Mouse (Mus musculus): ENCODE results near the gene Gm10188. TPM values are rescaled to one million over a fixed set of nuclear protein-coding genes. Genes with fewer than 3 reads are reported as not detected.

Gm10188 gene
- polyA plus RNA-seq, 1 experiment from 2014 or later, result not detected

DNA sequence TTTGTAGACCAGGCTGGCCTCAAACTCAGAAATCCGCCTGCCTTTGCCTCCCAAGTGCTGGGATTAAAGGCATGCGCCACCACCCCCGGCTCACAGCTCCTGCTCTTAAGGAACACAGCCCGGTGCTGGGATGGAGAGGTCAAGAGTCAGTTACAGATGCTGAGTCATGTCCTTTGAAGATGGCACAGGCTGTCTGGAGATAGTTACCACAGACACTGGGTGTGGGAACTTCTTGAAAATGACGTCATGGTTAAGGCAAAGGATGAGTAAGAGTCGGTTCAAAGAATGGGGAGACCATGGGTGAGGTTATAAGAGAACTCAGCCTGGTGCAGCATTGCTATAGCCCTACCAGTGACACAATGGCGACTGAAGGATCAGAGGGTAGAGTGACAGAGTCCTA, 35.0 kb upstream of the Gm10188 start:
- H3K4me1 ChIP-seq (ENCODE audit: insufficient read depth, low read length), result peaks cover 23% of the 10 kb centered on the region
- H3K27ac ChIP-seq (ENCODE audit: low read length), result no peak overlapping the region
- ATAC-seq (ENCODE audit: low FRiP score, low TSS enrichment), result no peak
- H3K4me2 ChIP-seq (replicated peaks; ENCODE audit: low read depth, low read length), result no peak overlapping the region
- H3K9me3 ChIP-seq (ENCODE audit: low read length), result no peaks in the 10 kb centered on the region
- H3K9ac ChIP-seq (replicated peaks; ENCODE audit: low read length), result no peak overlapping the region
- no peaks in the 10 kb centered on the region for H3K36me3 ChIP-seq (ENCODE audit: insufficient read depth, low read length)
- no peak overlapping the region for H3K4me3 ChIP-seq (ENCODE audit: low read length)
- H3K27me3 ChIP-seq (ENCODE audit: insufficient read depth, low read length), result no peaks in the 10 kb centered on the region
- 70% methylated on average over 7 of the region's 7 CpGs for WGBS

GRCm38 (mm10) chr1:132263618-132264017, 34.1 kb upstream of the Gm10188 start:
- Histone ChIP-seq H3K9me3 (ENCODE audit: low read length) (no peaks in the 10 kb centered on the region), H3K36me3 (ENCODE audit: insufficient read depth, low read length) (no peaks in the 10 kb centered on the region), H3K9ac (replicated peaks; ENCODE audit: low read length) (no peak overlapping the region), H3K27ac (ENCODE audit: low read length) (no peak overlapping the region), H3K27me3 (ENCODE audit: insufficient read depth, low read length) (no peaks in the 10 kb centered on the region), H3K4me2 (replicated peaks; ENCODE audit: low read depth, low read length) (no peak overlapping the region), H3K4me3 (ENCODE audit: low read length) (no peak overlapping the region), H3K4me1 (ENCODE audit: insufficient read depth, low read length) (peaks cover 23% of the 10 kb centered on the region)
- ATAC-seq (ENCODE audit: low FRiP score, low TSS enrichment), result no peak
- WGBS, result 91% methylated on average over 4 of the region's 4 CpGs

DNA sequence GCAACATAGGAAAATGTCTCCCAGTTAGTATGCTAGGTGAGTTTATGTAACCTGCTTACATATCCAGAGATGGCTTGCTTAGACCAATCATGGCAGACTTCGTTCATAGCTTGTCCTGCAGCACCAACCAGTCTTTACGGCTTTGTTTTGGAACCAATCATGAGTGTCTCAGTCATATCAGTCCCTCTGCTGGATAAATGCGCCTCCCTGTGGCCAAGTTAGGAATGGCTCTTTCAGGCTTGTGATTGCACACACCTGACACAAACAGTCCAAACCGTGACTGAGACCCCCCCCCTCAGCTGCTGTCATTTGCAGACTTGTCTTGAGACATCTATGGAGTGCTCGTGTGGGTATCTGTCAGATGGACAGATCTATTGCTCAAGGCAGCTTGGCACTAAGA, 31.5 kb upstream of the Gm10188 start:
- Histone ChIP-seq H3K27me3 (ENCODE audit: insufficient read depth, low read length) (no peaks in the 10 kb centered on the region), H3K4me1 (ENCODE audit: insufficient read depth, low read length) (peaks cover 5% of the 10 kb centered on the region; the same call in 1 of the 2 replicates), H3K36me3 (ENCODE audit: insufficient read depth, low read length) (no peaks in the 10 kb centered on the region), H3K4me2 (replicated peaks; ENCODE audit: low read depth, low read length) (no peak overlapping the region), H3K4me3 (ENCODE audit: low read length) (no peak overlapping the region), H3K27ac (ENCODE audit: low read length) (no peak overlapping the region), H3K9me3 (ENCODE audit: low read length) (no peaks in the 10 kb centered on the region), H3K9ac (replicated peaks; ENCODE audit: low read length) (no peak overlapping the region)
- ATAC-seq (ENCODE audit: low FRiP score, low TSS enrichment), result no peak
- WGBS, result 72% methylated on average over 5 of the region's 5 CpGs

DNA sequence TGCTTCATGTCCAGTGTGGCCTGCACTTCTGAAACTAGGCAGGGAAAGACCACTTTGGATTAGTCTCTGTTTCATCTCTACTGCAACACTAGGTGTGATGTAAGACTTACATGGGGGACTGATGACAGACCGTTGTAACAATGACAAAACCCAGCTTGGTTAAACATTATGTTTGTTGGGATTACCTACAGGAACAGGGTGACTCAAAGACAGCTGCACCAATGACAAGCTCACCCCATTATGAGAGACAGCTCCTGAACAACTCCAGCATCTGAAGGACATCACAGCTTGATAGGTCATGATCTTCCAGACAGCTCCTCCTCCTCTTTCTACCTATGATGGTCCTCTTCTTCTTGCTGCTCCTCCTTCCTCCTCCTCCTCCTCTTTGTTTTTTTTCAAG, 30.8 kb upstream of the Gm10188 start:
- Histone ChIP-seq H3K4me1 (ENCODE audit: insufficient read depth, low read length) (peaks cover 4% of the 10 kb centered on the region; the same call in 1 of the 2 replicates), H3K27ac (ENCODE audit: low read length) (no peak overlapping the region), H3K36me3 (ENCODE audit: insufficient read depth, low read length) (no peaks in the 10 kb centered on the region), H3K4me3 (ENCODE audit: low read length) (no peak overlapping the region), H3K9me3 (ENCODE audit: low read length) (no peaks in the 10 kb centered on the region), H3K9ac (replicated peaks; ENCODE audit: low read length) (no peak overlapping the region), H3K27me3 (ENCODE audit: insufficient read depth, low read length) (no peaks in the 10 kb centered on the region), H3K4me2 (replicated peaks; ENCODE audit: low read depth, low read length) (no peak overlapping the region)
- ATAC-seq (ENCODE audit: low FRiP score, low TSS enrichment), result no peak
- WGBS, result 86% methylated on average over 1 of the region's 1 CpGs

GRCm38 (mm10) chr1:132254467-132254866, 24.9 kb upstream of the Gm10188 start:
- Histone ChIP-seq H3K9ac (replicated peaks; ENCODE audit: low read length) (no peak overlapping the region), H3K4me2 (replicated peaks; ENCODE audit: low read depth, low read length) (no peak overlapping the region), H3K27me3 (ENCODE audit: insufficient read depth, low read length) (no peaks in the 10 kb centered on the region), H3K36me3 (ENCODE audit: insufficient read depth, low read length) (no peaks in the 10 kb centered on the region), H3K4me3 (ENCODE audit: low read length) (no peak overlapping the region), H3K4me1 (ENCODE audit: insufficient read depth, low read length) (no peaks in the 10 kb centered on the region), H3K27ac (ENCODE audit: low read length) (no peak overlapping the region), H3K9me3 (ENCODE audit: low read length) (no peaks in the 10 kb centered on the region)
- no peak for ATAC-seq (ENCODE audit: low FRiP score, low TSS enrichment)
- WGBS, result 87% methylated on average over 6 of the region's 6 CpGs

GRCm38 (mm10) chr1:132246641-132247040, 17.1 kb upstream of the Gm10188 start:
- 78% methylated on average over 4 of the region's 4 CpGs for WGBS
- Histone ChIP-seq H3K27me3 (ENCODE audit: insufficient read depth, low read length) (no peaks in the 10 kb centered on the region), H3K4me1 (ENCODE audit: insufficient read depth, low read length) (no peaks in the 10 kb centered on the region), H3K4me2 (replicated peaks; ENCODE audit: low read depth, low read length) (no peak overlapping the region), H3K36me3 (ENCODE audit: insufficient read depth, low read length) (no peaks in the 10 kb centered on the region), H3K9me3 (ENCODE audit: low read length) (no peaks in the 10 kb centered on the region), H3K9ac (replicated peaks; ENCODE audit: low read length) (no peak overlapping the region), H3K27ac (ENCODE audit: low read length) (no peak overlapping the region), H3K4me3 (ENCODE audit: low read length) (no peak overlapping the region)
- no peak for ATAC-seq (ENCODE audit: low FRiP score, low TSS enrichment)

DNA sequence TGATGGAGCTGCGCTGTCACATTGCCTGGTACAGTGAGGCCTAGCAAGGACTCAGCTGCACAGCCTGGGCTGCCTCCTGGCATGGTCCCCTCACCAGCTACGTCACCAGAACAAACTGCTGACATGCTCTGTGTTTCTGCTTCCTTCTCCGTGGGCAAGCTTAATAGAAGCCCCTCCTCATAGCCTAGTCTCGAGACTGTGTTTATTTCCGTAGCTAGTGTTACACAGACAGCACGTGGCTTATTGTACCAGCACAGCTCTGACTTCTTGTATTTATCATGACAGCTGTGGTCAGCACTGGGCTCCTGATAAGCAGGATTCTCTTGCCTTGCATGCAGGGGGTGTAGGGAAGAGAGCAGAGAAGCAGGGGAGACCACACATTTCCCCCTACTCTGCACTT, 16.6 kb upstream of the Gm10188 start:
- no peak overlapping the region for H3K27ac ChIP-seq (ENCODE audit: low read length)
- 56% methylated on average over 6 of the region's 6 CpGs for WGBS
- no peaks in the 10 kb centered on the region for H3K9me3 ChIP-seq (ENCODE audit: low read length)
- H3K4me3 ChIP-seq (ENCODE audit: low read length), result no peak overlapping the region
- no peaks in the 10 kb centered on the region for H3K27me3 ChIP-seq (ENCODE audit: insufficient read depth, low read length)
- no peaks in the 10 kb centered on the region for H3K4me1 ChIP-seq (ENCODE audit: insufficient read depth, low read length)
- no peak overlapping the region for H3K4me2 ChIP-seq (replicated peaks; ENCODE audit: low read depth, low read length)
- no peak for ATAC-seq (ENCODE audit: low FRiP score, low TSS enrichment)
- H3K36me3 ChIP-seq (ENCODE audit: insufficient read depth, low read length), result no peaks in the 10 kb centered on the region
- H3K9ac ChIP-seq (replicated peaks; ENCODE audit: low read length), result no peak overlapping the region

DNA sequence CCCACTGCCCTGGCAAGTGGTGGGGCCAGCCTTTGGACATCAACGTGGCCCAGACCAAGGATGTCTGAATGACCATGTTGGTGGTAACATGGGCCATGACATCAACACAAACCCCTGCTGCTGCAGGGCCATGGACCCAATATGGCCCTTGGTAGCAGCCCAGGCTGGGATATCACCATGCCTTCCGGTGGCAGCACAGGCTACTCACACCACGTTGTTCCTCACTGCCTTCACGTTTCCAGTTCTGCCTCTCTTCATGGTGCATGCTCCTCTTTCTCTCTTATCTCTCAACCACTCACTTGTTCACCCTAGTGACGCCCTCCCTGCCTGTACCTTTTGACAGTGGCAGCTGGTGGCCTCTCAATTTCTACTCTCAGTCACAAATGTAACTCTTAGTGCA, 15.4 kb upstream of the Gm10188 start:
- no peak overlapping the region for H3K9ac ChIP-seq (replicated peaks; ENCODE audit: low read length)
- 76% methylated on average over 5 of the region's 5 CpGs for WGBS
- H3K4me1 ChIP-seq (ENCODE audit: insufficient read depth, low read length), result no peaks in the 10 kb centered on the region
- no peaks in the 10 kb centered on the region for H3K9me3 ChIP-seq (ENCODE audit: low read length)
- H3K27ac ChIP-seq (ENCODE audit: low read length), result no peak overlapping the region
- no peak overlapping the region for H3K4me2 ChIP-seq (replicated peaks; ENCODE audit: low read depth, low read length)
- H3K4me3 ChIP-seq (ENCODE audit: low read length), result no peak overlapping the region
- no peak for ATAC-seq (ENCODE audit: low FRiP score, low TSS enrichment)
- no peaks in the 10 kb centered on the region for H3K36me3 ChIP-seq (ENCODE audit: insufficient read depth, low read length)
- no peaks in the 10 kb centered on the region for H3K27me3 ChIP-seq (ENCODE audit: insufficient read depth, low read length)

GRCm38 (mm10) chr1:132237585-132238159, 8.1 kb upstream of the Gm10188 start:
- no peak for ATAC-seq (ENCODE audit: low FRiP score, low TSS enrichment)
- Histone ChIP-seq H3K4me2 (replicated peaks; ENCODE audit: low read depth, low read length) (no peak overlapping the region), H3K27me3 (ENCODE audit: insufficient read depth, low read length) (no peaks in the 10 kb centered on the region), H3K9me3 (ENCODE audit: low read length) (no peaks in the 10 kb centered on the region), H3K36me3 (ENCODE audit: insufficient read depth, low read length) (no peaks in the 10 kb centered on the region), H3K27ac (ENCODE audit: low read length) (no peak overlapping the region), H3K4me3 (ENCODE audit: low read length) (no peak overlapping the region), H3K4me1 (ENCODE audit: insufficient read depth, low read length) (peaks cover 5% of the 10 kb centered on the region; the same call in 1 of the 2 replicates), H3K9ac (replicated peaks; ENCODE audit: low read length) (no peak overlapping the region)
- WGBS, result 22% methylated on average over 6 of the region's 6 CpGs

- no peaks in the 10 kb centered on the region for H3K36me3 ChIP-seq (ENCODE audit: insufficient read depth, low read length)
- H3K27ac ChIP-seq (ENCODE audit: low read length), result no peak overlapping the region
- no peak overlapping the region for H3K9ac ChIP-seq (replicated peaks; ENCODE audit: low read length)
- peaks cover 5% of the 10 kb centered on the region; the same call in 1 of the 2 replicates for H3K4me1 ChIP-seq (ENCODE audit: insufficient read depth, low read length)
- 24% methylated on average over 9 of the region's 9 CpGs for WGBS
- no peaks in the 10 kb centered on the region for H3K27me3 ChIP-seq (ENCODE audit: insufficient read depth, low read length)
- ATAC-seq (ENCODE audit: low FRiP score, low TSS enrichment), result peak; percentile 81
- H3K4me2 ChIP-seq (replicated peaks; ENCODE audit: low read depth, low read length), result no peak overlapping the region
- no peaks in the 10 kb centered on the region for H3K9me3 ChIP-seq (ENCODE audit: low read length)
- H3K4me3 ChIP-seq (ENCODE audit: low read length), result no peak overlapping the region
These were observed 5.2 kb upstream of the Gm10188 start for GRCm38 (mm10) chr1:132234757-132235273.

All from kidney, embryonic 16.5 days (tissue).